Mouse (Mus musculus): ENCODE data around the gene Slc37a4.
"Not testable (repeated sequence)": the region's sequence is repeated elsewhere in the genome, so short reads cannot be mapped to it uniquely, and the experiment has no call there.

DNA sequence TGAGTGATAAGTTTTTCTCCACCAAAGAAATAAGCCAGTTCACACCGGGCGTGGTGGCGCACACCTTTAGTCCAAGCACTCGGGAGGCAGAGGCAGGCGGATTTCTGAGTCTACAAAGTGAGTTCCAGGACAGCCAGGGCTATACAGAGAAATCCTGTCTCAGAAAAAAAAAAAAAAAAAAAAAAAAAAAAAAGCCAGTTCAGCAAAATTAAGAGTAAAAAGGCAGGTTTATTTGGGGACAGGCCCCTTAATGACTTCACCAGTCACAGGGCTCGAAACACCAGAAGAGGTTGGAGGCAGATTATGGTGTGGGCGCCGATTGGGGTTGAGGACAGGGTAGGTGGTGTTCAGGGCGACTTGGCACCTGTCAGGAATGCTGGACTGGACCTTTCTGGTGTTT is 23.1 kb downstream of the Slc37a4 start:
- TF ChIP-seq ETS1 (conservative IDR thresholded peaks at IDR 0.05; ENCODE audit: low read depth, low read length); CTCF (conservative IDR thresholded peaks at IDR 0.05 in 1 of 2, IDR thresholded peaks at IDR 0.05 in 1 of 2; ENCODE audit: low read depth in 2 of 2, low read length in 2 of 2); SMC3 (IDR thresholded peaks at IDR 0.05; ENCODE audit: low read depth, low read length); POLR2AphosphoS2 (IDR thresholded peaks at IDR 0.05; ENCODE audit: low read depth, low read length); TCF12 (IDR thresholded peaks at IDR 0.05; ENCODE audit: low read depth, low read length); POLR2A (IDR thresholded peaks at IDR 0.05; ENCODE audit: low read depth, low read length); EP300 (IDR thresholded peaks at IDR 0.05; ENCODE audit: low read length); SIN3A (IDR thresholded peaks at IDR 0.05; ENCODE audit: low read length): not testable (repeated sequence)
